Mouse (Mus musculus): ENCODE measurements at regions not wholly inside any gene's neighbourhood (a gene's known extent, or its start where the extent isn't known, plus 50 kb on each side); places are given as distances from the start of the nearest gene placed in this dataset.

- DNase-seq (ENCODE audit: low spot score in 2 of 2) = no peak
Observed at GRCm38 (mm10) chr1:186379938-186380847, 263.1 kb upstream of the Lyplal1 start.

GRCm38 (mm10) chr1:186376906-186377623 lies 260.0 kb upstream of the Lyplal1 start:
- DNase-seq (ENCODE audit: low spot score in 2 of 2) = no peak

GRCm38 (mm10) chr1:186374009-186374649 lies 257.0 kb upstream of the Lyplal1 start:
- no peak for DNase-seq (ENCODE audit: low spot score in 2 of 2)

GRCm38 (mm10) chr1:186373386-186373785 lies 256.3 kb upstream of the Lyplal1 start:
- DNase-seq (ENCODE audit: low spot score in 2 of 2) = no peak

GRCm38 (mm10) chr1:186372770-186373353 lies 255.8 kb upstream of the Lyplal1 start:
- DNase-seq (ENCODE audit: low spot score in 2 of 2) = no peak

GRCm38 (mm10) chr1:186363356-186363755 lies 246.2 kb upstream of the Lyplal1 start:
- DNase-seq (ENCODE audit: low spot score in 2 of 2) = no peak

GRCm38 (mm10) chr1:186358011-186358670 lies 241.0 kb upstream of the Lyplal1 start:
- DNase-seq (ENCODE audit: low spot score in 2 of 2) = no peak

- no peak for DNase-seq (ENCODE audit: low spot score in 2 of 2)
Observed at GRCm38 (mm10) chr1:186354742-186355141, 237.6 kb upstream of the Lyplal1 start.

GRCm38 (mm10) chr1:186354072-186354471 lies 237.0 kb upstream of the Lyplal1 start:
- no peak for DNase-seq (ENCODE audit: low spot score in 2 of 2)

- no peak for DNase-seq (ENCODE audit: low spot score in 2 of 2)
Observed at GRCm38 (mm10) chr1:186350381-186350780, 233.3 kb upstream of the Lyplal1 start.

GRCm38 (mm10) chr1:186349966-186350365 lies 232.9 kb upstream of the Lyplal1 start:
- no peak for DNase-seq (ENCODE audit: low spot score in 2 of 2)

- DNase-seq (ENCODE audit: low spot score in 2 of 2) = no peak
Observed at GRCm38 (mm10) chr1:186347413-186348147, 230.5 kb upstream of the Lyplal1 start.

- DNase-seq (ENCODE audit: low spot score in 2 of 2) = no peak
Observed at GRCm38 (mm10) chr1:186345449-186345848, 228.3 kb upstream of the Lyplal1 start.

GRCm38 (mm10) chr1:186342931-186343506 lies 225.9 kb upstream of the Lyplal1 start:
- DNase-seq (ENCODE audit: low spot score in 2 of 2) = no peak

- DNase-seq (ENCODE audit: low spot score in 2 of 2) = no peak
Observed at GRCm38 (mm10) chr1:186342391-186342790, 225.3 kb upstream of the Lyplal1 start.

- DNase-seq (ENCODE audit: low spot score in 2 of 2) = no peak
Observed at GRCm38 (mm10) chr1:186341878-186342277, 224.8 kb upstream of the Lyplal1 start.

- no peak for DNase-seq (ENCODE audit: low spot score in 2 of 2)
Observed at GRCm38 (mm10) chr1:186340701-186341100, 223.6 kb upstream of the Lyplal1 start.

- no peak for DNase-seq (ENCODE audit: low spot score in 2 of 2)
Observed at GRCm38 (mm10) chr1:186317285-186317684, 200.2 kb upstream of the Lyplal1 start.

GRCm38 (mm10) chr1:186314180-186314579 lies 197.1 kb upstream of the Lyplal1 start:
- no peak for DNase-seq (ENCODE audit: low spot score in 2 of 2)

GRCm38 (mm10) chr1:186312698-186313097 lies 195.6 kb upstream of the Lyplal1 start:
- DNase-seq (ENCODE audit: low spot score in 2 of 2) = no peak

All from adrenal gland, postnatal 4 days (tissue).